Mouse (Mus musculus): ENCODE measurements at regions not wholly inside any gene's neighbourhood (a gene's known extent, or its start where the extent isn't known, plus 50 kb on each side); places are given as distances from the start of the nearest gene placed in this dataset.
"Not testable (repeated sequence)": the region's sequence is repeated elsewhere in the genome, so short reads cannot be mapped to it uniquely, and the experiment has no call there.

- no peak for DNase-seq
Observed at GRCm38 (mm10) chr9:76407549-76407948, 83.9 kb upstream of the Hcrtr2 start.

DNA sequence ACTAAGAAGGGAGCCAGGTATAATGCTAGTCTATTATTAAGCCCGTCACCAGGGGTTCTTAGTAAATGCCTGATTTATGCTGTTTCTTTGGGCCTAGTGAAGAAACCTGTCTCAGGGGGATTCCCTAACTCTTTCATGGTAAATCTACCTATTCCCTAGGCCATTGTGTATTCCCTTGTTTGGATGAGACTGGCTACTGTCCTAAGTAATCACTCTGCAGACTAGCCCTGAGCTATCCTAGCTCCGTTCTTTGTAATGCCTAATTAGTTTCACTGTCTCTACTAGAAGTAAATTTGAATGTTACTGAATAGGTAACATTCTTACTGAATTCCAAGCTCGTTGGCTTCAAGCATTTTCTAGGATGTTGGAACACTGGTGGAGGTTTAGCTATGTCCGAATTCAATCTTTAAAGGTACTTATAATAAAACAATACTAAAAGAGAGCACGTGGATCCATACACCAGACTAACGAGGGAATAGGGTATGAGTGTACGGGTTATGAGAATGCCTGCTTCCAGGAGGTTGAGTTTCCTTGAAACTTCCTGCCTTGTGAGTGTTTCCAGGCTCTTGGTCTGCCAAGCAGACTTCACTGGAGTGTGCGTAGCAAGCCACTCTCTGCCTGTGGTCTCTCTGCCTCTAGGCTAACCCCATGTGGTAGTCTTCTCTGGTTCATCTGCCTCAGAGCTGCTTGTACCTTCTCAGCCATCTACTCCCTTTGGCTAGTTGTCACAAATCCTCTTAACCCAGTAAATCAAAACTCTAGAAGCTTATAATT, 78.4 kb upstream of the Hcrtr2 start:
- DNase-seq = not testable (repeated sequence)

DNA sequence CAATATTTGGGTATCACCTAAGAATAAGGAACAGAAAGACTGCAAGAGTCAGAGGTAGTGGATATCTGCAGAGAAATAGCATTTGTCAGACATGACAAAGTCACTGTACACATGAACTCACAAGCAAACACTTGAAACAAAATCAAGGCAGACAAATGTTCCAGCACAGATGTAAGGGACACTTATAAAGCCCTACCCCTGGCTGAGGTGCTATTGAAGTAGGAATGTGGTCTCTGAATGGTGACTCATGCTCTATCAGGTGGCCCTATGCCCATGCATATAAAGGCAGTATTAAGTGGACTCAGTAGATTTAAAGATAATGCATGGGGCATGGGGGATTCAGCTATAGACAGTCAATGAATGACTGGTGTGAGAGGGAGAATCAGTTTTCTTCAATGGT, 77.2 kb upstream of the Hcrtr2 start:
- DNase-seq = no peak

GRCm38 (mm10) chr9:76393763-76394162, 70.1 kb upstream of the Hcrtr2 start:
- no peak for DNase-seq

DNA sequence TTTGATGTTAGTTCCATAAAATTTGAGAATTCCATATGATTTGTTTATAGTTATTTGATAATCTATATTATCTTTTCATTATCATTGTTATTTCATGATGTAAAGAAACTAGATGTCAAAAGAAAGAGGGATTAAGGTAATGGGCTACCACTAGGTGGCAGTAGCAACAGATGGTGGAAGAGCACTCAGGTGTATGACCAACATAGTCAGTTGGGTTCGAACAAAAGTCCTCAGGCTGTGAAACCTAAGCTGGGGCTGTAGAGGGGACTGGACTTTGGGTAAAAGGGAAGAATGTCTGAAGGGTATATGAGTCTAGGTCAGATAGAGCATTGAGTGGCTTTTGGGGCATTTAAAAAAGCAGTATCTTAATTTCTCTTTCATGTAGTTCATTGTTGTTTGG, 67.2 kb upstream of the Hcrtr2 start:
- DNase-seq = peak; percentile 18

Data from cerebellum, adult 9-10 months (tissue).